Mouse (Mus musculus) T-cell, adult 2 months (primary cell): ENCODE results near the gene Akap10.
"Not testable (repeated sequence)": the region's sequence is repeated elsewhere in the genome, so short reads cannot be mapped to it uniquely, and the experiment has no call there.

Source experiments
- DNase-seq: peaks from one replicate; pipeline ENCODE4 v3.0.0; 2022; ENCODE audit warnings: low spot score

The Akap10 gene

DNA sequence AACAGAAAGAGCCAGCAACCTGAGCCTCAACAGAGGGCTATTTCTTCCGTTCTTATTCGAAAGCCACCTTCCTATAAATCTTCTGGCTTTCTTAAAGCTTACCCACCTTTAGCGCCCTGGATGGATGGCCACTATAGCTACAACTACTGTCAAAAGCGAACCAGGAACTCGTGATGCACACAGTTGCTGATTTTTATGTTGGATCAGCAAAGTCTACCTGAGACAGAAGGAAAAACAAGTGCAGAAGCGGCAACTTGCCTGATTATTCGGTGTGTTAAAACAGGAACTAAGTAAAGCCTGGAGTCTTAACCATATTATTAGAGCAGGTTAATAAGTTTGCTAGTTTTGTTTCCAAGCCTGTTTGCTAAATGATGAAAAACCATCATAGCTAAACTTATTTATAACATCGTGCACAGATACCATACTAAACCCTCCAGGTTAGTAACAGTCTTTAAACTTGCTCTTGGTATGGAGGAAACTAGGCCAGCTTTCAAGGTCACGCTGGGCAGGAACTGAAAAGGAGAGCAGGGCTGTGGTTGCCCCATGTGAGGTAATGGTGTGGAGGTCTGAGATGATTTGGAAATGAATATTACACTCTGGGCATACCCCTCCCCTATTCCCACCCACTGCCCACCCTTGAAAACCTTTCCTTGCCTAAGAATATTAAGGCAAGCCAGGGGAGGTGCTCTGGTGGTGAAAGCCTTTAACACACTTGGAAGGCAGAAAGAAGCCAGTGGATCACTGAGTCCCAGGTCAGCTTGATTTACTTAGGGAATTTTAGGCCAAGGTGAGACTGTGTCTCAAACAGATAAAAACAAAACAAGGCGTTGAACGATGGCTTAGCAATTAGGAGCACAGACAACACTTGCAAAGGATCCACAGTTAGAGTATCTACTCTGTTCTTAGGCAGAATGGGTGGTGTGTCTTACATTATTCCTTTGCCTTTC lies 861 bp upstream of the Akap10 start:
- no peak for DNase-seq

DNA sequence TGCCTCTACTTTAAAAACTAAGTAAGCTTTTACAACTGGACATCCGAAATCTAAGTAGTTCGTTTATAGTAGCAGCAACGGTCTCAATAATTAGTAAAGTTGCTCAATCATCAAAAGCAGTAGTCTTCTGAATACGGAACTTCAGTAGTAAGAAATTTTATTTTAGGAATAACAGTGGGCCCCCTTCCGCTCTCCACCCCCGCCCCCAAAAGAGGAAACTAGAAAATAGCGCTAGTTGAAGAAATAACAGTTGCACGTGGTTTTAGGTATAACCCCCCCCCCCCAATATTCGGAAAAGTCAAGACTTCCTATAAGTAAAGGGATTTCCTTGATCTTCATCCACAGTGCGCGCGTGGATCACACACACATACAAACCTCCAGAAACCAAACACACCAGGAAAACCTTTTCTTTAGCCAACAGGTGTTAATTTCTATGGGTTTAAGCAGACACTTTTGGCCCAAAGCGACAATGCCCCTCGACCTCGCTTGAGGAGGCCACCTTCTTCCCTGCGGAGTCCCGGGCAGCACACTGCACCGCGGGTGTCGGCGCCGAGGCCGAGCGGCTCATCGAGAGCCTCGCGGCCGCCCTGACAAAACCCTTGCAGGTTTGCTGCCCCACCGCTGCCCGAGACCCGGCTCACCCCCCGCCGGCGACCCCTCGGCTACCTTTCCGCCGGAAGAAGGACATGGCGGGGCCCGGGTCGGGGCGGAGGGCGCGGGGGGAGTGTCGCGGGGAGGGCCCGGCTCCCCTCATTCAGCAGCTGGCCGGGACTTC lies 542 bp downstream of the Akap10 start:
- no peak for DNase-seq

DNA sequence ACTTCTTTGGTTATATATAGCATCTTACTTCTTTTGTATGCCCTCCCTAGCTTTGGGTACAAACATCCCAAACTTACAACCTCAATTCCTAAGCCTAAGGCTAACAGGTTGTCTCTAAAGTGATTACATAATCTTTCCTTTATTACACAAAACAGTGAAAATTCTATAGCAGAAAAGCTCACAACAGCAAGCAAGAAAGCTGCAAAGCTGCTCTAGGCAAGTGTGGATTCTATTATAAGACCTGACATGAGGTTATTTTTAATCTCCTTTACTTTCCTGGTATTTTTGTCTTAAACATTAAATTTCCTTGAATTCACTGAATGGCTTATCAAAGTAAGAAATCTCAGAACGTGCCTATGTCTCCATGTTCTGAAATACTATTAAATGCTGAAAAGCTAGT lies 6.7 kb downstream of the Akap10 start:
- no peak for DNase-seq

DNA sequence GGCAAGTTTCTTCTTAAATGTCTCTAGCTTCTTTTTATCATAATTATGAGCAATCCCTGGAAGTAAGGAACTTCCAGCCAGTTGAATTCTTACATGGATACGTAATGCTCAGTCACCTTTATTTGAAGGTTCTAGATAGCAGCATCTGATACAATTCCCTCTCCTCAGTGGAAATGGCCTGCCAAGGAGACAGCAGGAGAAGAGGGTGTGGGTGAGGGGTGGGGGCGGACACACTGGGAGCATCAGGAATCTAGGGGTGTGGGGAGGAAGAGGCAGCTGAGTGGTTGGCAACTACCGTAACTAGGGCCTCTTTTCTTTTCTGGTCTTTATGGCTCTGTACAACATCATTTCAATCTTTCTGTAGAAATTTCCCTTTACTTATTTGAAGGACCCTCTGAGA lies 10.3 kb downstream of the Akap10 start:
- DNase-seq: no peak

DNA sequence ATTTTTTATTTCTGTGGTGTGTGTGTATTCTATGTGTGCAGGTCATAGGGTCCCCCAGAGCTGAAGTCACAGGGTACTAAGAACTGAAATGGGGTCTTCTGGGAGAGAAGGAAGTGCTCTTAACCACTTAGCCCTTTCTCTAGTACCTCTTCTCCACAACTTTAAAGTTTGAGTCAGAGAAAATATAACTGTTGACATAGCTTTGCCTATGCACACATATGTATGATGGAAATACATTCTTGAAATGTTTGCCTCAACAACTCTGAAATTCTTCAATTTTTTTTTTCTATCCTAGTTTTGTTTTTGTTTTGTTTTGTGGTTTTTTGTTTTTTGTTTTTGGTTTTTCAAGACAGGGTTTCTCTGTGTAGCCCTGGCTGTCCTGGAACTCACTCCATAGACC lies 21.7 kb downstream of the Akap10 start:
- DNase-seq: no peak

DNA sequence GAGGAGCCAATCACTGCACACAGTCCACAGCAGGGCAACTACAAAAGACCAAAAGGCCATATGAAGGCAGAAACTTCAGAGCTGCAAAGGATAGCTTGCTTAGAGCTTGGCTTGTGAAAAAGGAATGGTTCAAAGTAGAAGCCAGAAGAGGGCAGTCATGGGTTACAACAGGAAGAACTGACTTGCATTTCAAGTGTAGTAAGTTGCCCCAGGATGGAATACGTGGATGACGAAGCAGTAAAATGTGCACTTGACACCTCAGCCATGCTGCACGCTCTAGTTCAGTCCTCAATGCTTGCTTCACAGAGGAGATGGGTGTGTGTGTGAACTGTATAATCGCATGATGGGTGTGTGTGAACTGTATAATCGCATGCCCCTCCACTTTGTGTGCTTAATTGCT lies 47.9 kb downstream of the Akap10 start:
- no peak for DNase-seq

DNA sequence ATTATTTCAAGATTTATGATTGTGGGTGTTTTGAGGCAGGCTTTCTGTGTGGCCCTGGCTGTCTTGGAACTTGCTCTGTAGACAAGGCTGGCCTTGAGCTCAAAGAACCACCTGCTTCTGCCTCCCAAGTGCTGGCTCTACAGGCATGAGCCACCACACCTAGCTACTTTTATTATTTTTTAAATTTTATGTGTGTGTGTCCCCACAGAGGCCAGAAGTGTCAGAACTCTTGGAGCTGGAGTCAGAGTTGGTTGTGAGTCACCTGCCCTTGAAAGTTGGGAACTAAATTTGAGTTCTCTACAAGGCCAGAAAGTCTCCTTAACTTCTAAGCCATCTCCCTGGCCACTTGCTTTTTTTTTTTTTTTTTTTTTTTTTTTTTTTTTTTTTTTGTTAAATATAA lies 50.1 kb downstream of the Akap10 start:
- DNase-seq: no peak

DNA sequence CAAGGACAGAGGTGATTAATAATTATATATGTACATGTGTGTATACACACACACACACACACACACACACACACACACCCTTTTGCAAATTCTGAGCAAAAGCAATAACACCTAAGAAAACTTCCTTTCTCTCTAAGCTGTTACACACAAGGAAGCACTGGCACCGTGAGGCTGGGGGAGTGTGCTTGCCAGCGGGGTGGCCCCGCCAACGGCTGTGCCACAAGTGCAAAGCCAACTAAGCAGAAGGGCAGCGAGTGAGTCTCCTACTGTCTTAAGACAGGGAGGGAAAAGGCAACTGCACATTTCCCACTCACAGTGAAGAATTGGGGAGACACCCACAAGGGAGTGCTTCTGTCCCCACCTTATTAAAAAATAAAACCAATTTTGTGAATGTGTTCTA lies 58.2 kb downstream of the Akap10 start:
- DNase-seq: no peak

DNA sequence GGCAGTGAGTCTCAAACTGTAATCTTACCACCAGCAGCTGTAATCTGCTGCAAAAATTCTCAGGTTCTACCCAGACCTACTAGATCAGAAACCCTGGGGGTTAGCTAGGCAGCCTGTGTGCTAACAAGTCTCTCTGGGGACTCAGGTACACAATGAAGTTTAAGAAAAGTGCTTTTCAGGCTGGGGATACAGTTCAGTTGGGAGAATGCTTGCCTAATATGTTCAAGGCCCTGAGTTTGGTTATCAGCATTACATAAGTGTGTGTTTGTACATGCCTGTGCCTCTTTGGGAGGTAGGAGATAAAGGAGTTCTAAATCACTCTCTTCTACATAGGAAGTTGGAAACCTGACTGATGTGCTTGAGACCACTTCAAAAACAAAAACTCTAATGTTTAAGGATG lies 63.2 kb downstream of the Akap10 start:
- no peak for DNase-seq

DNA sequence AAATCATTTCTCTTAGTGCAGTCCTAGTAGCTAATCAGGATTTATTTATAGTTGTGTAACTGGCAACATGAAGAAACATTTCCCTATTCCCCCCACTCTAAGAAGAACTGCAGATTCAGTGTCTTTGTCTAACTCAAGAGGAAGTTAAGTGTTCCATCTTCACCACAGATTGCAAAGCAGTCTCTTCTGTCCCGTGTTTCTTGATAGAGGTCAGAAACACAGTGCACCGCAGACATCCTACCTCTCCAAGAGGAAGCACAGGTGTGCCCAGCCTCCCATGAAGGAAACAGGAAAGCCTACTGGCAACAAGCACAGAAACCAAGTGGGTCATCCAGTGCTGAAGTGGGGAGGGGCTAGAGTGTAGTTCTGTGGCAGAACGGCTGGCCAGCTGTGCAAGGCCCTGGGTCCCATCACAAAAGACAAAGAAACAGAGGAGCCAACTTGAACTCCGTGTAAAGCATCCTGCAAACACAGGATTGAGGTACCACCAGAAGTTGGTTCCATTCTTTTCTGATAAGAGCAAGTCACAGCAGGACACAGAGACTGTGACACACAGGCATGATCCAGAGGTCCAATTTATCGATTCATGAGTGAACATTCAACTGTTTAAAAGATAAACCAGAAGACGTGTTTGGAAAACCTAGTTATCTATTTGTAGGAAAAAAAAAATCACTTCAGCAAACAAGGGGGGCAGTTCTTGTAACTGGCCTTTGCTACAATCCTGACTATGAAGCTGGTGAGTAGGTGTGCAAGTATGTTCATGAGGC lies 68.1 kb downstream of the Akap10 start:
- no peak for DNase-seq

DNA sequence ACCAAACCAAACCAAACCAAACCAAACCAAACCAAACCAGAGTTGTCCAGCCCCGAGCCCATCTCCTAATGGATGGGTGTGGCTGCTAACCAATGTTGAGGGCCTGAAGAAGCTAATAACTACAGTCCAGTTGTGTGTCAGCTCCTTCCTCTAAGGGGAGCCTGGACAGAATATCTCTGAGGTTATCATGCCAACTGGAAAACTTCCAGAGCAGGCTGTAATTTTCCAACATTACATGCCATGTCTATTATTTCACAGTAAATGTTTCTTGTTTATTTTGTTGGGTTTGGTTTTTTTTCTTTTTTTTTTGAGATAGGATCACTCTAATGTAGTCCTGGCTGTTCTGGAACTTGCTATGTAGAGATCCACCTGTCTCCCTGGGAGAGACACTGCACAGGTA lies 70.7 kb downstream of the Akap10 start:
- no peak for DNase-seq

DNA sequence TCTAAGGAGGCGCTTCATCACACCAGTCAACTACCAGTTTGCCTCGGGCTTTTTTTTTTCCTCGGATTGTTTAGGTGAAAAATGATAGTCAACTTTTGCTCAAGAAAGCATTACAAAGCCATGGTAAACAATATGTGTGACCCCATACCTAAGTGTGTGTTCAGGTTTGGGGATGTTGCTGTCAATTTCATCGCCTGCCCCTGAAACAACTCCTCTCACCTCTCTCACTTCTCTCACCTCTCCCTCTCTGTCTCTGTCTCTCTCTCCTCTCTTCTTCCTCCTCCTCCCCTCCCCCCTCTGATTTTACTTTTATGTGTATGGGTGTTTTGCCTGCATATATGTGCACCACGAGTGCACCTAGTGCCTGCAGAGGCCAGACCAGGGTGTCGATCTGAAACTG lies 74.5 kb downstream of the Akap10 start:
- DNase-seq: peak; percentile 2

DNA sequence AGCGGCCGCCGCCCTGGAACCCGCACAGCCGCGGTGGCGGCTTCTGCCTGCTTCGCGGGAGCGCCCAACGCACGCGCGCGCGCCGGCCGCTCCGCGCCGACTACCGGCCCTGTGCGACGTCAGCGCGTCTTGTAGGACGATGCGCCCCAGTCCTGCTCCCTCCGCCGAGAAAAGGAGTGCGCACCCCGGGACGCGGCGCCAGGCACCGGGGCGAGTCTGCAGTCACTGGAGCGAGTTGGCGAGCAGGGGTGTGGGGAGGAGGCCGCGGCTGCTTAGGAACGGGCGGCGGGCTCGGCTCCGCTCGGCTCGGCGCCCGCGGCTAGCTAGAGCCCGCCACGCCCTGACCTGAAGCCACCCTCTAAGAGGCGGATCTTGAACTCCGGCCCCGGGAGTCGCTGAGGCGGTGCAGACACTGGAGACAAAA lies 75.1 kb downstream of the Akap10 start, which contains the start of gene Ulk2:
Gene Ulk2 (minus strand): TSS at position 86 of the 424 bp plus-strand sequence.
- peak; percentile 86 for DNase-seq

DNA sequence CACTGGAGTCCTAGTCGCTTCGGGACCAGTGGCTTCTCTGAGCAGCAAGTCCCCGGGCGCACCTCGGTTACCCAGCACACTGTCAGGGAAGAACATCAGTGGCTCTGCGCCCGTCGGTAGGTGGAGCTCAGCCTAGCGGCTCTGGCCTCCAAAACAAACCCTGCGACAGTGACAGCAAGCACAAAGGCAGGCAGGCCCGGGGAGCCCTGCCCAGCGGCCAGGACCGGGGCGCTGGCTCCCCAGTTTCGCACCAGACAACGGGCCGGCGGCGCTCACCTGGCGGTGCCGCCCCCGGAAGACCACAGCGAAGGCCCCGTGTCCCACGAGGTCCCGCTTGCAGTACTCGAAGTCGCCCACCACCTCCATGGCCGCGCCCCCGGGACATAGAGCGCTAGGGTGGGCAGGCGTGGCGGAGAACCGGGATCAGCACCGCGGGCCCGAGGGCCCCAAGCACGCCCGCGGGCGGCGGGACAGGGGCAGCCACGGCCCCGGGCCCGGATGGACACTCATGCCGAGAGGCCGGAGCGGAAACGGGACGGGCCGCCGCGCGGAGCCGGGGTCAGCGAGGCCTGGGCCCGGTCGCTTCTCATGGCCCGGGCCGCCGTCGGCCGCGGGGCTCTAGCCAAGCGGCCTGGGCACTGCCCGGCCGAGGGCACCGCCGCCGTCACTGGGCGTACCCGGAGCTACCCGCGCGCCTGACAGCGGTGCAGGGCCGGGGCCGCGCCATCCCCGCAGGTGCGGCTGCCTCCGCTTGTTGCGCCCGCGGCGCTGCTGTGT lies 75.7 kb downstream of the Akap10 start:
- DNase-seq: peak; percentile 84

DNA sequence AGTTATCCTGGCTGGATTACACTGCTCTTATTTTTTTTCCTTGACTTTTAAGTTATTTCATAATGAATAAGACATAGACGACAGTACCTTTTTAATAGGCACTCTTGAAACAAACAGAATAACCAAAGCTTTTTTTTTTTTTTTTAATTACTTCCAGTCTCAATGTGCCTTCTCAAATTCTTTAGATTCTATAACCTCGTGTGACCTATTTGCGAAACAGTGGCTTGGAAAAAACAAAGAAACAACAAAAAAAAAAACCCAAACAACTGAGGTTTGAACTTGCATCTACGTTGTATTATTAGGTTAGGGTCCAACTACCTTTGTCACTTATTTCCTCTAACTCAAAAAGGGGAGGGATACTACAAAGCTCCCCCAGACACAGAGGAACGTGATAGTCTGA lies 76.4 kb downstream of the Akap10 start:
- DNase-seq: no peak

DNA sequence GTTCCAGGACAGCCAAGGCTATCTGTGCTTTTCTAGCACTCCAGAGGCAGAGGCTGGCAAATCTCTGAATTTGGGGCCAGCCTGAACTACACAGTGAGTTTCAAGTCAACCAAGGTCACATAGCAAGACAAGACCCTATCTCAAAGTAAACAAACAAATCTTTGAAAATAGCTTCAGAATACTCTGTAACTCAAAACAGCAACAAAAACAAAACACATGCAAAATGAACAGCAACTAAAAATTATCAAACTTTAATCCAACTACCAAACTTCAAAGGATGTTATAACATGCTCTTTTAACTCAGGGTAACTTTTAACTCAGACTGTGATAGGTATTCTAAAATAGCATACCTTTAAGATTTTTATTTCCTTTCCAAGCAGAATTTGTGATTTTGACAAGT lies 77.1 kb downstream of the Akap10 start:
- DNase-seq: no peak

DNA sequence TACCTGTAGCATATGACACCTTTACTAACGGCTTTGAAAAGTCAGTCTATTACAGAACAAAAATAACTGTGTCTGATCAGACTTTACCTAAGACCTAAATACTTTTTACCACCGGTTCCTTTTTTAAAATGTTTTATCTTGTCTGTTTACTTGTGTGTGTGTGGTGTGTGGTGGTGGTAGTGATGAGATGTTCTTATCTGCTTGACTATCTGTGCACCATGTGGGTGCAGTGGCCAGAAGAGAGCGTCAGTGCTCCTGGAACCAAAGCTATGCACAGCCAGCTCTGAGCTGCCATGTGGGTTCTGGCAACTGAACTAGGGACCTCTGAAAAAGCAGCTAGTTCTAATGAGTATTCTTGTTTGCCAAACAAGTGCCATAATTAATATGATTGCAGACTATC lies 78.9 kb downstream of the Akap10 start:
- DNase-seq: peak; percentile 7

DNA sequence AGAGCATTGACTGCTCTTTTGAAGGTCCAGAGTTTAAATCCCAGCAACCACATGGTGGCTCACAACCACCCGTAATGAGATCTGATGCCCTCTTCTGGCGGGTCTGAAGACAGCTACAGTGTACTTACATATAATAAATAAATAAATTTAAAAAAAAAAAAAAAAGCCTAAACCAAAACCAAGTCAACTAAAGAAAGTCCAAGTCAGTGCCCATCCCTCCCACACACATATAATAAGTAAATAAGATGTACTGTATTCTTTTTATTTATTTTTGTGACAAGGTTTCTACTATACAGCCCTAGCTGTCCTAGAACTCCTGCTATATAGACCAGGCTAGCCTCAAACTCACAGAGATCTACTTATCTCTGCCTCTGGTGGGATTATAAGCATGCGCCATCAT lies 89.4 kb downstream of the Akap10 start:
- not testable (repeated sequence) for DNase-seq

DNA sequence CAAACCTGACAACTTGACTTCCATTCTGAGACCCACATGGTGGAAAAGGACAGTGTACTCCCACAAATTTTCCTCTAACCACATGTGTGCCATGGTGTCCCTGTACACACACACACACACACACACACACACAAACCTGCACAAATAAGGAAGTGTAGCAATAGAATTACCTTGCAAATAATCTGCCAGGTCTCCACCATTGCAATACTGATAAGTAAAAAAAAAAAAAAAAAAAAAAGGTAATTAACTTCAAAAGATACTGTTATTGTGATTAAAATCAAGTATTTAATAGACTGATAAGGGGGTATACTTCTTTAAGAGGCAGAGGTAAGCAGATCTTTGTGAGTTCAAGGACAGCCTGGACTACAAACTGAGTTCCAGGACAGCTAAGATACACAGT lies 90.1 kb downstream of the Akap10 start:
- DNase-seq: no peak

DNA sequence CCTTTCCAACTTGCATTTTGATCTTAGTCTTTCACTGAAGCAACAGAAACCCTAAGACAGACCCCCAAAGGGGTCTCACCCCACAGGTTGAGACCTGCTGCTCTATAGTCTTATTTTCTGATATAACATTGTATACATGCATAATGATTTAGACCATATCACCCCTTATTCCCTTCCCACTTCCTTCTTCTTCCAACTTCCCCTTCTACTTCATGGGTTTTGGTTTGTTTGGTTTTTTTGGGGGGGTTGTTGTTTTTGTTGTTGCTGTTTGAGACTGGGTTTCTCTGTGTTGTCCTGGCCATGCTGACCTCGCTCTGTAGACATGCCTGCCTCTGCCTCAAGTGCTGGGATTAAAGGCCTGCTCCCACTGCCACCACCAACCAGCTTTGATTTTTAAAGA lies 90.9 kb downstream of the Akap10 start:
- no peak for DNase-seq
